Mouse (Mus musculus): Measurements from ENCODE around the gene Asf1a. TPM values are rescaled to one million over a fixed set of nuclear protein-coding genes. Genes with fewer than 3 reads are reported as not detected.
"Not testable (repeated sequence)": the region's sequence is repeated elsewhere in the genome, so short reads cannot be mapped to it uniquely, and the experiment has no call there.

Asf1a gene
- total and polyA plus RNA-seq, 3 experiments = 65.1 to 91.4 TPM; not detected in 1

GRCm38 (mm10) chr10:53650683-53651082 is 54.1 kb downstream of the Asf1a start:
- no peak for DNase-seq (ENCODE audit: low read depth, low spot score)
- no peaks in the 10 kb centered on the region for H3K36me3 ChIP-seq (ENCODE audit: control insufficient read depth in 1 of 2, insufficient read depth in 2 of 2, low read length in 2 of 2)
- no peak overlapping the region for H3K4me3 ChIP-seq (ENCODE audit: control insufficient read depth in 1 of 2, insufficient read depth in 1 of 2, low read depth in 2 of 2, low read length in 2 of 2)
- H3K9ac ChIP-seq (ENCODE audit: control insufficient read depth, low read depth, low read length, poor library complexity, severe bottlenecking) = no peak overlapping the region
- H3K4me1 ChIP-seq (ENCODE audit: control insufficient read depth in 1 of 2, insufficient read depth in 2 of 2, low read length in 2 of 2) = no peaks in the 10 kb centered on the region
- no peaks in the 10 kb centered on the region for H3K79me2 ChIP-seq (ENCODE audit: control insufficient read depth, insufficient read depth, low read length, poor library complexity)
- TF ChIP-seq RAD21 (IDR thresholded peaks at IDR 0.05; ENCODE audit: low read depth, low read length) = no peak
- TF ChIP-seq USF1 (IDR thresholded peaks at IDR 0.05; ENCODE audit: low read depth, low read length) = no peak
- TF ChIP-seq KAT2A (conservative IDR thresholded peaks at IDR 0.05; ENCODE audit: low read depth, low read length) = no peak
- no peak for TF ChIP-seq GABPA (IDR thresholded peaks at IDR 0.05; ENCODE audit: low read depth, low read length)
- no peak for TF ChIP-seq POLR2AphosphoS5 (IDR thresholded peaks at IDR 0.05; ENCODE audit: borderline replicate concordance, low read depth, low read length)
- no peak for TF ChIP-seq USF2 (IDR thresholded peaks at IDR 0.05; ENCODE audit: borderline replicate concordance in 1 of 2, insufficient read depth in 1 of 2, low read depth in 1 of 2, low read length in 2 of 2)
- TF ChIP-seq CHD1 (IDR thresholded peaks at IDR 0.05; ENCODE audit: low read depth, low read length) = no peak
- no peak for TF ChIP-seq BHLHE40 (IDR thresholded peaks at IDR 0.05; ENCODE audit: borderline replicate concordance, low read depth, low read length)
- no peak for TF ChIP-seq UBTF (IDR thresholded peaks at IDR 0.05; ENCODE audit: borderline replicate concordance, insufficient read depth, low read depth, low read length)
- no peak for TF ChIP-seq ZC3H11A (IDR thresholded peaks at IDR 0.05; ENCODE audit: low read depth, low read length)
- no peak for TF ChIP-seq CTCF (IDR thresholded peaks at IDR 0.05 in 2 of 3, conservative IDR thresholded peaks at IDR 0.05 in 1 of 3; ENCODE audit: control insufficient read depth in 1 of 3, insufficient read depth in 1 of 3, low read depth in 2 of 3, low read length in 3 of 3, poor library complexity in 1 of 3, severe bottlenecking in 1 of 3)
- no peak for TF ChIP-seq HCFC1 (IDR thresholded peaks at IDR 0.05; ENCODE audit: low read depth, low read length)
- no peak for TF ChIP-seq MEF2A (IDR thresholded peaks at IDR 0.05; ENCODE audit: extremely low read depth, insufficient replicate concordance, low read depth, low read length, poor library complexity, severe bottlenecking)
- no peak for TF ChIP-seq NELFE (IDR thresholded peaks at IDR 0.05; ENCODE audit: low read depth, low read length)
- TF ChIP-seq TCF12 (IDR thresholded peaks at IDR 0.05; ENCODE audit: low read depth, low read length) = no peak
- no peak for TF ChIP-seq E2F4 (IDR thresholded peaks at IDR 0.05; ENCODE audit: borderline replicate concordance, low read depth, low read length)
- no peak for TF ChIP-seq ZKSCAN1 (IDR thresholded peaks at IDR 0.05; ENCODE audit: low read depth, low read length)
- no peak for TF ChIP-seq MAFK (IDR thresholded peaks at IDR 0.05; ENCODE audit: borderline replicate concordance, low read depth, low read length)
- no peaks in the 10 kb centered on the region; a peak in 1 of 4 replicates for H3K27me3 ChIP-seq (ENCODE audit: control insufficient read depth in 1 of 2, insufficient read depth in 2 of 2, low read length in 2 of 2)
- no peaks in the 10 kb centered on the region for H3K9me3 ChIP-seq (replicated peaks; ENCODE audit: insufficient read depth, low read length)
- no peak overlapping the region for H3K27ac ChIP-seq (ENCODE audit: control insufficient read depth, low read depth, low read length)

- H3K36me3 ChIP-seq (ENCODE audit: control insufficient read depth in 1 of 2, insufficient read depth in 2 of 2, low read length in 2 of 2); H3K27ac ChIP-seq (ENCODE audit: control insufficient read depth, low read depth, low read length); H3K79me2 ChIP-seq (ENCODE audit: control insufficient read depth, insufficient read depth, low read length, poor library complexity); H3K4me1 ChIP-seq (ENCODE audit: control insufficient read depth in 1 of 2, insufficient read depth in 2 of 2, low read length in 2 of 2); H3K9me3 ChIP-seq (replicated peaks; ENCODE audit: insufficient read depth, low read length); H3K9ac ChIP-seq (ENCODE audit: control insufficient read depth, low read depth, low read length, poor library complexity, severe bottlenecking); H3K27me3 ChIP-seq (ENCODE audit: control insufficient read depth in 1 of 2, insufficient read depth in 2 of 2, low read length in 2 of 2); H3K4me3 ChIP-seq (ENCODE audit: control insufficient read depth in 1 of 2, insufficient read depth in 1 of 2, low read depth in 2 of 2, low read length in 2 of 2): not testable (repeated sequence)
- peak; percentile 50 for TF ChIP-seq SMC3 (IDR thresholded peaks at IDR 0.05; ENCODE audit: low read depth, low read length)
- peak; percentile 18 for TF ChIP-seq RAD21 (IDR thresholded peaks at IDR 0.05; ENCODE audit: low read depth, low read length)
- peak in 2 of 3 experiments; percentile 15 to 44; a peak in 2 of 6 replicates for TF ChIP-seq CTCF (IDR thresholded peaks at IDR 0.05 in 2 of 3, conservative IDR thresholded peaks at IDR 0.05 in 1 of 3; ENCODE audit: control insufficient read depth in 1 of 3, insufficient read depth in 1 of 3, low read depth in 2 of 3, low read length in 3 of 3, poor library complexity in 1 of 3, severe bottlenecking in 1 of 3)
- DNase-seq (ENCODE audit: low read depth, low spot score) = peak; percentile 14
These were observed 57.7 kb downstream of the Asf1a start for GRCm38 (mm10) chr10:53654239-53654638.

Other genes with a start within 250 kb of the Asf1a start
- 2.1 and 2.2 TPM in 2 replicates for gene Cep85l, start 216.8 kb upstream of the Asf1a start, total RNA-seq (2012; rRNA removed)
- 10 to 100 TPM in 1 of 2 experiments, 1 to 10 TPM in 1; 3.0 to 43.1 TPM for gene Cep85l, start 216.8 kb upstream of the Asf1a start, polyA plus RNA-seq (2012; ENCODE audit: insufficient read depth in 1 of 2, insufficient read length in 2 of 2, low read depth in 1 of 2, low replicate concordance in 2 of 2, missing spikeins in 1 of 2)
- 5.2 and 5.3 TPM in 2 replicates for gene Mcm9, start 33.7 kb downstream of the Asf1a start, total RNA-seq (2012; rRNA removed)
- gene Mcm9, start 33.7 kb downstream of the Asf1a start, polyA plus RNA-seq (2012; ENCODE audit: insufficient read depth in 1 of 2, insufficient read length in 2 of 2, low read depth in 1 of 2, low replicate concordance in 2 of 2, missing spikeins in 1 of 2) = 10 to 100 TPM in 1 of 2 experiments, not detected in 1; 12.6 TPM
- gene Fam184a, start 154.4 kb downstream of the Asf1a start, total RNA-seq (2012; rRNA removed) = not detected in 2 replicates
- not detected for gene Fam184a, start 154.4 kb downstream of the Asf1a start, polyA plus RNA-seq (2012; ENCODE audit: insufficient read depth in 1 of 2, insufficient read length in 2 of 2, low read depth in 1 of 2, low replicate concordance in 2 of 2, missing spikeins in 1 of 2)

All from MEL (cell line).